Mouse (Mus musculus) MEL (cell line): ENCODE measurements at regions not wholly inside any gene's neighbourhood (a gene's known extent, or its start where the extent isn't known, plus 50 kb on each side); places are given as distances from the start of the nearest gene placed in this dataset.

Experiments
- DNase-seq: peaks from one replicate; pipeline ENCODE4 v3.0.0; 2011; ENCODE audit warnings: low read depth, low spot score
- H3K27ac ChIP-seq: 2 replicates; pipeline ENCODE4 v1.5.1; 2012; ENCODE audit warnings: low read depth, mild to moderate bottlenecking, control low read depth, low read length, moderate library complexity; ENCODE audit not compliant: control insufficient read depth
- H3K27me3 ChIP-seq, 2 experiments: fragments of 150-350 bp in 1 of 2; sonication (generic) in 1 of 2; 2 replicates each; pipeline ENCODE4 v1.6.1; 2012; ENCODE audit warnings: low read length in 2 of 2, mild to moderate bottlenecking in 2 of 2, improper control_type of control experiment in 1 of 2, moderate library complexity in 1 of 2; ENCODE audit not compliant: insufficient read depth in 2 of 2, control insufficient read depth in 1 of 2
- H3K36me3 ChIP-seq, 2 experiments: 2 replicates each; pipeline ENCODE4 v1.6.1; 2012 to 2014; ENCODE audit warnings: low read length in 2 of 2, improper control_type of control experiment in 1 of 2, inconsistent platforms in 1 of 2, mild to moderate bottlenecking in 1 of 2; ENCODE audit not compliant: insufficient read depth in 2 of 2, control insufficient read depth in 1 of 2
- H3K4me1 ChIP-seq, 2 experiments: fragments of 150-350 bp in 1 of 2; sonication (generic) in 1 of 2; 2 replicates each; pipeline ENCODE4 v1.6.1; 2012; ENCODE audit warnings: low read length in 2 of 2, improper control_type of control experiment in 1 of 2, mild to moderate bottlenecking in 1 of 2; ENCODE audit not compliant: insufficient read depth in 2 of 2, control insufficient read depth in 1 of 2
- H3K4me3 ChIP-seq, 2 experiments: fragments of 150-350 bp in 1 of 2; sonication (generic) in 1 of 2; 2 replicates each; pipeline ENCODE4 v1.5.1; 2012; ENCODE audit warnings: low read depth in 2 of 2, low read length in 2 of 2, mild to moderate bottlenecking in 2 of 2, moderate library complexity in 2 of 2, control low read depth in 1 of 2, improper control_type of control experiment in 1 of 2; ENCODE audit not compliant: control insufficient read depth in 1 of 2, insufficient read depth in 1 of 2
- H3K79me2 ChIP-seq: 2 replicates; pipeline ENCODE4 v1.6.1; 2012; ENCODE audit warnings: mild to moderate bottlenecking, low read length, moderate library complexity; ENCODE audit not compliant: control insufficient read depth, poor library complexity, insufficient read depth
- H3K9ac ChIP-seq: 2 replicates; pipeline ENCODE4 v1.6.1; 2012; ENCODE audit warnings: low read depth, mild to moderate bottlenecking, control low read depth, low read length, moderate library complexity; ENCODE audit not compliant: control insufficient read depth, poor library complexity, severe bottlenecking
- H3K9me3 ChIP-seq: fragments of 150-350 bp; sonication (generic); replicated peaks from 2 replicates; pipeline ENCODE4 v1.6.1; 2012; ENCODE audit warnings: mild to moderate bottlenecking, low read length, improper control_type of control experiment, moderate library complexity; ENCODE audit not compliant: insufficient read depth
- BHLHE40 ChIP-seq: IDR thresholded peaks from 2 replicates; pipeline ENCODE4 v1.6.1; 2012; ENCODE audit warnings: low read depth, mild to moderate bottlenecking, inconsistent platforms, low read length, improper control_type of control experiment, borderline replicate concordance
- CHD2 ChIP-seq: IDR thresholded peaks from 2 replicates; pipeline ENCODE4 v1.6.1; 2011; ENCODE audit warnings: low read length, improper control_type of control experiment
- ELF1 ChIP-seq: IDR thresholded peaks from 2 replicates; pipeline ENCODE4 v1.6.1; 2014; ENCODE audit warnings: low read depth, mild to moderate bottlenecking, inconsistent platforms, low read length, improper control_type of control experiment, moderate library complexity
- EP300 ChIP-seq, 2 experiments: IDR thresholded peaks; 2 replicates each; pipeline ENCODE4 v1.6.1; 2011; ENCODE audit warnings: improper control_type of control experiment in 2 of 2, low read length in 2 of 2, low read depth in 1 of 2, mild to moderate bottlenecking in 1 of 2
- ETS1 ChIP-seq: IDR thresholded peaks from 2 replicates; pipeline ENCODE4 v1.6.1; 2012; ENCODE audit warnings: low read depth, mild to moderate bottlenecking, inconsistent platforms, low read length, improper control_type of control experiment, moderate library complexity
- HCFC1 ChIP-seq: IDR thresholded peaks from 2 replicates; pipeline ENCODE4 v1.6.1; 2012; ENCODE audit warnings: low read depth, mild to moderate bottlenecking, inconsistent platforms, low read length, improper control_type of control experiment, moderate library complexity
- JUND ChIP-seq: IDR thresholded peaks from 2 replicates; pipeline ENCODE4 v1.6.1; 2011; ENCODE audit warnings: low read depth, mild to moderate bottlenecking, improper control_type of control experiment, low read length
- KAT2A ChIP-seq: conservative IDR thresholded peaks from 2 replicates; pipeline ENCODE4 v1.6.1; 2012; ENCODE audit warnings: low read depth, low read length, improper control_type of control experiment, inconsistent platforms
- MAZ ChIP-seq: IDR thresholded peaks from 2 replicates; pipeline ENCODE4 v1.6.1; 2012; ENCODE audit warnings: low read depth, mild to moderate bottlenecking, inconsistent platforms, low read length, improper control_type of control experiment
- MEF2A ChIP-seq: IDR thresholded peaks from 2 replicates; pipeline ENCODE4 v1.6.1; 2014; ENCODE audit warnings: low read depth, mild to moderate bottlenecking, inconsistent platforms, low read length, improper control_type of control experiment; ENCODE audit not compliant: poor library complexity, insufficient replicate concordance, severe bottlenecking; ENCODE audit errors: extremely low read depth
- MYC ChIP-seq: IDR thresholded peaks from 2 replicates; pipeline ENCODE4 v1.6.1; 2011; ENCODE audit warnings: low read depth, mild to moderate bottlenecking, low read length, improper control_type of control experiment, moderate library complexity
- POLR2AphosphoS5 ChIP-seq: IDR thresholded peaks from 2 replicates; pipeline ENCODE4 v1.6.1; 2012; ENCODE audit warnings: low read depth, borderline replicate concordance, mild to moderate bottlenecking, inconsistent platforms, low read length, moderate library complexity, mixed read lengths
- RCOR1 ChIP-seq: IDR thresholded peaks from 2 replicates; pipeline ENCODE4 v1.6.1; 2012; ENCODE audit warnings: low read depth, mild to moderate bottlenecking, inconsistent platforms, low read length, improper control_type of control experiment
- SIN3A ChIP-seq: IDR thresholded peaks from 2 replicates; pipeline ENCODE4 v1.6.1; 2012; ENCODE audit warnings: low read length, improper control_type of control experiment, inconsistent platforms
- TAL1 ChIP-seq: IDR thresholded peaks from 2 replicates; pipeline ENCODE4 v1.6.1; 2012; ENCODE audit warnings: mild to moderate bottlenecking, inconsistent platforms, low read length, moderate library complexity, mixed read lengths
- TCF12 ChIP-seq: IDR thresholded peaks from 2 replicates; pipeline ENCODE4 v1.6.1; 2014; ENCODE audit warnings: low read depth, mild to moderate bottlenecking, inconsistent platforms, low read length, improper control_type of control experiment, moderate library complexity
- USF2 ChIP-seq, 2 experiments: IDR thresholded peaks; 2 replicates each; pipeline ENCODE4 v1.6.1; 2011 to 2012; ENCODE audit warnings: improper control_type of control experiment in 2 of 2, low read length in 2 of 2, borderline replicate concordance in 1 of 2, inconsistent platforms in 1 of 2, low read depth in 1 of 2, mild to moderate bottlenecking in 1 of 2; ENCODE audit not compliant: insufficient read depth in 1 of 2
- ZKSCAN1 ChIP-seq: IDR thresholded peaks from 2 replicates; pipeline ENCODE4 v1.6.1; 2012; ENCODE audit warnings: low read depth, mild to moderate bottlenecking, inconsistent platforms, low read length, improper control_type of control experiment, moderate library complexity
- ZMIZ1 ChIP-seq: IDR thresholded peaks from 2 replicates; pipeline ENCODE4 v1.6.1; 2012; ENCODE audit warnings: low read depth, mild to moderate bottlenecking, inconsistent platforms, low read length, improper control_type of control experiment, moderate library complexity

DNA sequence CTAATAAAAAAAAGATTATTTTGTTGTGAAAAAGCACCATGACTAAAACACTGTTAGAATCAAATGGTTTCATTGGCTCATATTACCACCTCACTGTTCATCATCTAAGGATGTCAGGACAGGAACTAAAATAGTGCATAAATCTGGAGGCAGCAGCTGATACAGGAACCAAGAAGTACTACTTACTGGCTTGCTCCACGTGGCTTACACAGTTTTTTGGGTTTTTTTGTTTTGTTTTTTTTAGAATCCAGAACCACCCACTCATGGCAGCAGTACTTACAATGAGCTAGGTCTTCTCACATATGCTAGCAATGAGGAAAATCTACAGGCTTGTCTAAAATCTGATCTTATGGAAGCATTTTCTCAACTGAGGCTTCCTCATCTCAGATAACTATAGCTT, 940.4 kb downstream of the Fscb start:
- DNase-seq: no peak
- no peak overlapping the region for H3K27ac ChIP-seq

DNA sequence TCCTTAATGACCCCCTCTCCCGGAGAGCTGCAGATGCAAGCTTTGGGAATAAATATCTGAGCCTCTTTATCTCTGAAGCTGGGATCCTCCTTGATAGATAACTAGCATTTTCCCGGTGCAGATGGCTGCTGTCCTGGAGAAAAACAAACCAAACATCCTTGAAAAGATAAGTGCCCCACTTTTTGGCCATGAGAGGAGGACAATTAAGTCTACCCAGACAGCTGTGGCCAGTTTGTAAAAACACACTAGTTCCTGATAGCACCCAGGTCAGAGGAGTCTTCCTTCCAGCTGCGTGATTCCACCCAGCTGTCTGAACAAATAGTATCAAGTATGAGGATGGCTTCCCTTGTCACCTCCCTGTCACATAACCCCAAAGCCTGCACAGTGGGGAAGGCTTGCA, 970.7 kb downstream of the Fscb start:
- no peaks in the 10 kb centered on the region for H3K79me2 ChIP-seq
- no peaks in the 10 kb centered on the region for H3K27me3 ChIP-seq
- no peak overlapping the region for H3K27ac ChIP-seq
- no peak overlapping the region for H3K9ac ChIP-seq
- no peaks in the 10 kb centered on the region for H3K36me3 ChIP-seq
- H3K9me3 ChIP-seq: no peaks in the 10 kb centered on the region
- DNase-seq: no peak
- H3K4me1 ChIP-seq: no peaks in the 10 kb centered on the region
- H3K4me3 ChIP-seq: no peak overlapping the region
- TF ChIP-seq KAT2A: no peak

More for the DNA sequence above, 940.4 kb downstream of the Fscb start:
- no peaks in the 10 kb centered on the region for H3K79me2 ChIP-seq
- no peak overlapping the region for H3K4me3 ChIP-seq
- no peaks in the 10 kb centered on the region for H3K27me3 ChIP-seq
- no peak overlapping the region for H3K9ac ChIP-seq
- TF ChIP-seq TCF12 (no peak), ELF1 (no peak), HCFC1 (no peak), USF2 (IDR thresholded peaks at IDR 0.05; ENCODE audit: borderline replicate concordance in 1 of 2, insufficient read depth in 1 of 2, low read depth in 1 of 2, low read length in 2 of 2) (no peak), JUND (no peak), RCOR1 (no peak), CHD2 (no peak), TAL1 (no peak), ETS1 (no peak), MEF2A (no peak), ZMIZ1 (no peak), MAZ (no peak), ZKSCAN1 (no peak)
- TF ChIP-seq, all 39 proteins: peak for 0
- no peaks in the 10 kb centered on the region for H3K4me1 ChIP-seq
- H3K36me3 ChIP-seq: no peaks in the 10 kb centered on the region
- no peaks in the 10 kb centered on the region for H3K9me3 ChIP-seq

DNA sequence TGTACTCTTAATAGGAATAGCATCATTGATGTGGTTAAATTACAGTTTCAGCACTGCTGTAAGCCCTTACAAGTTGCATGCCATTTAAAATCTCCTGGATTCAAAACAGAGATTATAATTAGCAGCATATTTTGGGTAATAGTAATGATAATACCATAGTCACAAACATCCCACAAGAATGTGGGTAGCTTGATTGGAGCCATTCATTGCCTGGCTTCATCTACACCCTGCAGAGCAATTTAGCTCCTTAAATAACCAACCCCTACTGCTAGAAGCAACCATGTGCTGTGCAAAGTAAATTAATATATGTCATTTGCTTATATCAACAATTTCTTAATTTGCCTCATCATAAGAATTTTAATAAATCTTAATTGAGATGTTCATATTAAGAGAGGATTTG, 984.1 kb downstream of the Fscb start:
- H3K27ac ChIP-seq: no peak overlapping the region
- H3K4me1 ChIP-seq: no peaks in the 10 kb centered on the region
- H3K4me3 ChIP-seq: no peak overlapping the region
- no peaks in the 10 kb centered on the region for H3K79me2 ChIP-seq
- H3K9ac ChIP-seq: no peak overlapping the region
- no peaks in the 10 kb centered on the region for H3K27me3 ChIP-seq
- H3K36me3 ChIP-seq: no peaks in the 10 kb centered on the region
- no peak for DNase-seq
- H3K9me3 ChIP-seq: no peaks in the 10 kb centered on the region
- no peak for TF ChIP-seq POLR2AphosphoS5
- TF ChIP-seq BHLHE40: no peak
- no peak for TF ChIP-seq RCOR1
- TF ChIP-seq EP300 (IDR thresholded peaks at IDR 0.05; ENCODE audit: low read depth in 1 of 2, low read length in 2 of 2): no peak
- TF ChIP-seq SIN3A: no peak
- TF ChIP-seq ZMIZ1: no peak
- no peak for TF ChIP-seq MYC
- TF ChIP-seq JUND: no peak
